Mouse (Mus musculus) heart, adult 8-10 months (tissue): ENCODE results near the gene Pcbp4. TPM values are rescaled to one million over a fixed set of nuclear protein-coding genes. Genes with fewer than 3 reads are reported as not detected.
"Not testable (repeated sequence)": the region's sequence is repeated elsewhere in the genome, so short reads cannot be mapped to it uniquely, and the experiment has no call there.

Experiments
- DNase-seq: peaks from one replicate; pipeline ENCODE4 v3.0.0; 2022; ENCODE audit warnings: low spot score
- total RNA-seq, 4 experiments: library from RNA; stranded (reverse); gene quantifications; 2 replicates each; pipeline ENCODE4 v1.2.4; 2022

Pcbp4 gene
- total RNA-seq, 4 experiments from 2014 or later = 72.2 to 76.0 (median 74.5) TPM

DNA sequence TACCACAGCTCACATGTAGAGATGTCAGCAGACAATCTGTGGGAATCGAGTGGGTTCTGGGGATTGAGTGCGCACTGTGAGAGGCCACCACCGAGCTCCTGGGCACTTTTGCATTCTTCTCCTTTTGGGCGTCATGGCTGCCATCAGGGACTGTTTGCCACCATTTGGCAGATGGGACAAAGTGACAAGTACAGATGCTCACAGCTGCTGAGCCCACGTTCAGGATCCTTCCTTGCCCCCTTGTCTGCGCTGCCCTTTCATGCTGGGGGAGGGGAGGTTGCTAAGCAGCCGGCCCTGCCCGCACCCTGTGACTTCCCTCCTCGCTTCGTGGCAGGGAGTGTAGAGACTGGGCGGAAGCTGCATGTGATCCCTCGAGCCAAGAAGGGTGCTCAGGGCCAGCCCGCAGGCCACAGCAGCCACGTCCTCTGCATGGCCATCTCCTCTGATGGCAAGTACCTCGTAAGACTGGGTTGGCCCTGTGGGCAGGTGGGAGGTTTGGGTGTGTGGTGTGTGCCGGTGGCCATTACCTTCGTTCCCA lies 29.6 kb downstream of the Pcbp4 start:
- DNase-seq = no peak

DNA sequence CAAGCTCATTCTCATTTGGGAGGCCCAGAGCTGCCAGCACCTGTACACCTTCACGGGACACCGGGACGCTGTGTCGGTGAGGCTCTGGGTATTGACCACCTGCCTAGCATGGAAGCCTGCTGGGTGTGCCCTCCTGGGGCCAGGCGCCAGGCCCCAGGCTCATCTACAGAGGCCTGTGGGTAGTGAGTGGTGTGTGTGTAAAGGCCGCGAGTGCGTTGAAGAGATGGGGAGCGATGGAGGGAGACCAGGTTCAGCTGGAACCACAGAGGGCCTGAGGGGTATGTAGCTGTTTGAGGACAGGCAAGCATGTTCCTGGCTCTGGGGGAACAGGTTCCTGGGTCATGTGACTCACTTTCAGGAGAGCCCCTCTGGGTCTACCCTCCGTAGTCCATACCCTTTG lies 30.0 kb downstream of the Pcbp4 start:
- DNase-seq = no peak

DNA sequence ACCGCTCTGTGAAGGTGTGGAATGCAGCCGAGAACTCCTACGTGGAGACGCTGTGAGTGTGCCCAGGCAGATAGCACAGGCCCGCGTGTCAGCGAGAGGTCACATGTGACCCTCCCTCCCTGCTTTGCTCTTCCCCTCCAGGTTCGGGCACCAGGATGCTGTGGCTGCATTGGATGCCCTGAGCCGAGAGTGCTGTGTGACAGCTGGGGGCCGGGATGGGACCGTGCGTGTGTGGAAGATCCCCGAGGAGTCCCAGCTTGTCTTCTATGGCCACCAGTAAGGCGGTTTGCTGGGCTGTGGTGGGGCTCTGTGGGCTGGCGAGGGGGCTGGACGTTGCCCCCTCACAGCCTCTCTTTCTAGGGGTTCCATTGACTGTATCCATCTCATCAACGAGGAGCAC lies 30.5 kb downstream of the Pcbp4 start:
- no peak for DNase-seq

DNA sequence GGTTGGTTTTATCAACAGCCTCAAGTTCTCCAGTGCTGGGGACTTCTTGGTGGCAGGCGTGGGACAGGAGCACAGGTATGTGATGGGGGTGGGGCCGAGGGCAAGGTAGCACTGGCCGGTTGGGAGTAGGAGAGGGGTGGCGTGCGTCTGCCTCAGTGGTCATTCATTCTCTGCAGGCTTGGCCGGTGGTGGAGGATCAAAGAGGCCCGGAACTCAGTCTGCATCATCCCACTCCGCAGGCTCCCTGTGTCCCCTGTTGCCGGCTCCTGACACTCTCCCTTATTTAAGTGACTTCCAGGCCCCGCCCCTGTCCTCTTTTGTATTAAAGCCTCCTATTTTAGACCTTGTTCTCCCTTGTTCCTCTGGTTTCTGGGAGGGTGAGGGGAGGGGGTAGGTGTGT lies 32.0 kb downstream of the Pcbp4 start:
- DNase-seq = no peak

GRCm38 (mm10) chr9:106487602-106488001 lies 34.5 kb downstream of the Pcbp4 start:
- DNase-seq = not testable (repeated sequence)

DNA sequence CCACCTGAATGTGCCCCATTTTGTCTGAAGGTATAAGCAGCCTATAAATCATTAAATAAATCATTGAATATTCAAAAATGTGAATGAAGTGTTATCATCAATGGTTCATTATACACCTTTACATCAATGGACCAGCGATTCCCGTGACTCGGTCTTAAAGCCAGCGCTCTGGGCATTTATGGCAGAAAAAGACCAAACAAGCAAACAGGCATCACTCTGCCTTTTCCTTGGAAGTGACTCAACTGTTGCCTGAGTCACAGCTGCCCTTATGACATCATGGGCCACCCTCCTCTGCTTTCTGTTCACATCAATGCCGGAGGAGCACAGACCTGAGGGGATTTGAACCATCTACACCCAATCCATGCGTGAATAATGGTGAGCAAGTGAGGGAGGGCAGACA lies 46.6 kb downstream of the Pcbp4 start, which contains the start of gene Iqcf1:
TSS of gene Iqcf1 (plus strand) at position 301 of the 400 bp plus-strand sequence.
- no peak for DNase-seq

GRCm38 (mm10) chr9:106501846-106502245 lies 48.8 kb downstream of the Pcbp4 start:
- no peak for DNase-seq

GRCm38 (mm10) chr9:106504246-106504645 lies 51.2 kb downstream of the Pcbp4 start:
- no peak for DNase-seq

GRCm38 (mm10) chr9:106509356-106509755 lies 56.3 kb downstream of the Pcbp4 start:
- DNase-seq = no peak

DNA sequence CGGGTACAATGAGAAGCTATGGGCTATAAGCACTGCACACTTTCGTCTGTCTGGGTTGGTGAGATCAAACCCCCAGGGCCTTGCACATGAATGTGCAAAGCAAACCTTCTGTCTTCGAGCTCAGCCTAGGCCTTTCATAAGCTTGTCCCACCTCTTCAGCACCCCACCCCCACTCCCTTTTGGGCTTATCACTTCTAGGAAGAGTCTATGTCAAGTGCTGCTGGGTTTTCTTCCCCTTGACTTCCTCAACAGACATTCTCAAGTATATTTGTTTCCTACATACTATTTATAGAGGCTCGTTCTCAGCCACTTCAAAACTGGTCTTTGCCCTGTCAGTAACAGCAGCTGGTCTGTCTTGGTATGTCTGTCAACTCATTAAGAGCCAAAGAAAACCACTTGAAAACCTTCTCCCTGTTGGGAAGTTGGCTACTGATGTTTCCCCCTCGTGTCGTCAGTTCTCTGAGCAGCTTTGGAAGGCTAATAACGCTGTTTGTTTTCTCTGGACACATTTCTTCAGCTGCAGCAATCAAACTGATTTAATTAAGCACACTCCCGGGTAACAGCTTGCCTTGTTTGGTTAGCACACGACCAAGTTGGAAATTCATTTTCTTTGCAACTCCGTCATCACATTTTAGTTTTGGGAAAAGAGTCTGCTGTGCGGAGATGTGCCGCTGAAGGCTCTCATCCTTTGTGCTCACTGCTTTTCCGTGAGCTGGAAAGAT lies 59.8 kb downstream of the Pcbp4 start:
- no peak for DNase-seq

DNA sequence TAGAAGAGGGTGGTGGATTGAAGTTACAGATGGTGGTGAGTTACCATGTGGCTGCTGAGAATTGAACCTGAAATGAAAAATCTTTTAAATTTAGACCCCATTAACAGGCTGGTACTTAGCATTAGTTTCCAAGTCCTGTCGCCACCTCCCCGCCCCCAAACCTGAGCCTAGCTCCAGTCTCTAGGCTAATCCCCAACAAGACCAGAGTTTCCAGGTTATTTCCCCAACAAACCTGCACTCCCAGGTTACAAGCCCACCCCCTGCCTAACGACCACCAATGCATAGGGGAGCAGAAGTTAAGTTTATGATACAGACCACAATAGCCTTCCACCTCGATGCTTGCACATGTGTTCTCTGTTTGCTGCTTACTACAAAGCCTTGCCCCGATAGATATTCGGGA lies 60.5 kb downstream of the Pcbp4 start:
- no peak for DNase-seq

Other genes starting within 250 kb of the Pcbp4 start
- under 1 TPM; 0.33 to 0.57 (median 0.42) TPM for gene Tlr9, start 230.7 kb upstream of the Pcbp4 start, total RNA-seq
- 100 to 1,000 TPM; 335 to 477 (median 407) TPM for gene Alas1, start 204.6 kb upstream of the Pcbp4 start, total RNA-seq
- 1 to 10 TPM; 3.2 to 4.9 (median 4.7) TPM for gene Poc1a, start 172.2 kb upstream of the Pcbp4 start, total RNA-seq
- 10 to 100 TPM; 53.4 to 67.0 (median 62.7) TPM for gene Dusp7, start 84.7 kb upstream of the Pcbp4 start, total RNA-seq
- 100 to 1,000 TPM; 256 to 304 (median 274) TPM for gene Rpl29, start 23.8 kb upstream of the Pcbp4 start, total RNA-seq
- gene Acy1, start 15.0 kb upstream of the Pcbp4 start, total RNA-seq = 10 to 100 TPM; 23.1 to 28.9 (median 25.7) TPM
- gene Abhd14b, start 5.8 kb upstream of the Pcbp4 start, total RNA-seq = 10 to 100 TPM in 2 of 4 experiments, 1 to 10 TPM in 2; 6.0 to 11.8 (median 9.6) TPM
- gene Abhd14a, start 5.6 kb upstream of the Pcbp4 start, total RNA-seq = 10 to 100 TPM; 17.5 to 20.6 (median 19.5) TPM
- under 1 TPM in 1 of 4 experiments, not detected in 3; 0.19 TPM for gene Gpr62, start 12.6 kb downstream of the Pcbp4 start, total RNA-seq
- gene Rrp9, start 22.7 kb downstream of the Pcbp4 start, total RNA-seq = 10 to 100 TPM; 22.5 to 28.3 (median 24.1) TPM
- 10 to 100 TPM; 32.5 to 56.0 (median 41.7) TPM for gene Parp3, start 23.7 kb downstream of the Pcbp4 start, total RNA-seq
- gene Iqcf1, start 46.7 kb downstream of the Pcbp4 start, total RNA-seq = not detected
- gene Iqcf5, start 61.3 kb downstream of the Pcbp4 start, total RNA-seq = not detected
- gene Iqcf3, start 108.3 kb downstream of the Pcbp4 start, total RNA-seq = not detected
- not detected for gene Iqcf4, start 117.7 kb downstream of the Pcbp4 start, total RNA-seq
- not detected for gene Iqcf6, start 173.3 kb downstream of the Pcbp4 start, total RNA-seq
- gene Grm2, start 202.8 kb downstream of the Pcbp4 start, total RNA-seq = not detected
- 10 to 100 TPM; 46.0 to 53.2 (median 47.4) TPM for gene Tex264, start 232.6 kb downstream of the Pcbp4 start, total RNA-seq